ENCODE assay signal across 24 mouse cellular contexts in the genomic region with DNA sequence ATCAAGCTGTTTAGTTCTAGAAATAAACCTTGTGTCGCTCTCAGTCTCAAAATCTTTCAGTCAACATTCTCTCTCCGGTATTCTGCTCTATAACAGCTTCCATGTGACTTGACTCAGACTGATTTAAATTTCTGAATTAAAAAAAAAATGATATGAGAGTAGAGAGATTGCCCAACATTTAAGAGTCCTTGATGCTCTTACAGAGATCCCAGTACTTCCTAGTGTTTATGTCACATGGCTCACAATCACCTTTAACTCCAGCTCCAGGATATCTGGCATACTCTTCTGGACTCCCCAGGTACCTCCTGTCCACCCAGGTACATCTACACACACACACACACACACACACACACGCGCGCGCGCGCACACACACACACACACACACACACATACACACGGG. TPM values are rescaled to one million over a fixed set of nuclear protein-coding genes. Genes with fewer than 3 reads are reported as not detected.
"Had no signal": no experiment of that assay in that cellular context is flagged by ENCODE, and none has a peak within 500 bp of the region (broad histone marks: within the 10 kb centered on the region; RNA-seq: fewer than 3 reads in every experiment).

No protein-coding gene starts in this region.

- H3K9ac ChIP-seq: neural tube, embryonic 13.5 days; neural tube, embryonic 15.5 days; stomach, embryonic 15.5 days had no signal

- H3K36me3 ChIP-seq: neural tube, embryonic 13.5 days; neural tube, embryonic 15.5 days; stomach, embryonic 15.5 days had no signal

- DNase-seq: retina, postnatal 1 day; right cerebral cortex, adult 18-20 months; right cerebral cortex, postnatal 14 days; right cerebral cortex, postnatal 25 days; right cerebral cortex, postnatal 4 days; spleen, adult 18-20 months; thymus, adult 18-20 months; thymus, adult 2 months; thymus, postnatal 14 days; thymus, postnatal 25 days; thymus, postnatal 36 days; thymus, postnatal 4 days had no signal

- H3K9me3 ChIP-seq: neural tube, embryonic 13.5 days; neural tube, embryonic 15.5 days; stomach, embryonic 15.5 days had no signal

- H3K27ac ChIP-seq: neural tube, embryonic 13.5 days; neural tube, embryonic 15.5 days; stomach, embryonic 15.5 days; stomach, postnatal 0 days had no signal

- H3K4me2 ChIP-seq: neural tube, embryonic 13.5 days; neural tube, embryonic 15.5 days; stomach, embryonic 15.5 days had no signal

- H3K4me3 ChIP-seq: neural tube, embryonic 13.5 days; neural tube, embryonic 15.5 days; stomach, embryonic 15.5 days had no signal

- H3K4me1 ChIP-seq: neural tube, embryonic 13.5 days; neural tube, embryonic 15.5 days; stomach, embryonic 15.5 days had no signal

- H3K27me3 ChIP-seq: neural tube, embryonic 13.5 days; neural tube, embryonic 15.5 days; stomach, embryonic 15.5 days had no signal

RNA-seq across cellular contexts. Expression of a gene that starts 53.1 kb away (rescaled TPM):
- polyA plus RNA-seq: neural tube, embryonic 13.5 days; neural tube, embryonic 14.5 days; neural tube, embryonic 15.5 days; small intestine, adult 2 months; spleen, adult 2 months; stomach, embryonic 14.5 days; stomach, embryonic 15.5 days; stomach, embryonic 16.5 days; stomach, postnatal 0 days; testis, adult 2 months; thymus, adult 2 months; thymus, postnatal 0 days; urinary bladder, adult 2 months had no signal
